ENCODE assay signal across 16 mouse cellular contexts in genomic region chr12:98524331-98525311, GRCm38 (mm10). TPM values are rescaled to one million over a fixed set of nuclear protein-coding genes. Genes with fewer than 3 reads are reported as not detected.
A peak's percentile ranks its signal among the peaks of the same experiment; 100 is the strongest.
DNase-seq lines count a peak whose midpoint lies in the region; ATAC-seq and TF ChIP-seq lines count a peak whose summit lies in the region.
"Had no signal": no experiment of that assay in that cellular context is flagged by ENCODE, and none has a peak within 500 bp of the region (broad histone marks: within the 10 kb centered on the region; RNA-seq: fewer than 3 reads in every experiment).

No protein-coding gene starts in this region.

- H3K27me3 ChIP-seq in forebrain, embryonic 14.5 days (replicated peaks; ENCODE audit: control insufficient read depth, insufficient read depth, low read length), result no peaks in the 10 kb centered on the region
- H3K27me3 ChIP-seq in midbrain, embryonic 11.5 days (ENCODE audit: control insufficient read depth, insufficient read depth, low read length), result no peaks in the 10 kb centered on the region
- no peaks in the 10 kb centered on the region for H3K27me3 ChIP-seq in intestine, postnatal 0 days (replicated peaks; ENCODE audit: control insufficient read depth, insufficient read depth, low read length)
- H3K27me3 ChIP-seq: Patski had no signal

- no peak overlapping the region for H3K9ac ChIP-seq in forebrain, embryonic 14.5 days (ENCODE audit: low read length)
- no peak overlapping the region for H3K9ac ChIP-seq in midbrain, embryonic 11.5 days (ENCODE audit: low read length)
- no peak overlapping the region for H3K9ac ChIP-seq in intestine, postnatal 0 days (ENCODE audit: low read depth, low read length)
- H3K9ac ChIP-seq: lung, embryonic 14.5 days had no signal

- H3K9me3 ChIP-seq in forebrain, embryonic 14.5 days (replicated peaks; ENCODE audit: control insufficient read depth, low read length), result no peaks in the 10 kb centered on the region
- no peaks in the 10 kb centered on the region for H3K9me3 ChIP-seq in midbrain, embryonic 11.5 days (ENCODE audit: control insufficient read depth, low read length)
- no peaks in the 10 kb centered on the region for H3K9me3 ChIP-seq in intestine, postnatal 0 days (ENCODE audit: control insufficient read depth)
- H3K9me3 ChIP-seq: limb, embryonic 10.5 days had no signal

- no peak overlapping the region for H3K4me3 ChIP-seq in forebrain, embryonic 14.5 days (ENCODE audit: low read depth, low read length)
- H3K4me3 ChIP-seq in midbrain, embryonic 11.5 days (ENCODE audit: low read depth, low read length), result no peak overlapping the region
- H3K4me3 ChIP-seq in intestine, postnatal 0 days (ENCODE audit: low read depth, low read length), result no peak overlapping the region
- H3K4me3 ChIP-seq: limb, embryonic 10.5 days had no signal

- H3K4me1 ChIP-seq in forebrain, embryonic 14.5 days (ENCODE audit: control insufficient read depth, insufficient read depth, low read length), result 0 out of 2 replicates have a peak, but pooled peaks cover 6% of the 10 kb centered on the region
- peaks cover 7% of the 10 kb centered on the region for H3K4me1 ChIP-seq in midbrain, embryonic 11.5 days (ENCODE audit: control insufficient read depth, insufficient read depth, low read length)
- H3K4me1 ChIP-seq in intestine, postnatal 0 days (replicated peaks; ENCODE audit: control insufficient read depth, insufficient read depth, low read length), result no peaks in the 10 kb centered on the region

- no peak for TF ChIP-seq CTCF in intestine, postnatal 0 days (IDR thresholded peaks at IDR 0.05; ENCODE audit: low read depth)

- peak overlapping the region; percentile 45 for H3K27ac ChIP-seq in forebrain, embryonic 14.5 days (ENCODE audit: low read depth, low read length)
- peak overlapping the region; percentile 6; the same call in 1 of the 2 replicates for H3K27ac ChIP-seq in midbrain, embryonic 11.5 days (ENCODE audit: low read depth, low read length)
- no peak overlapping the region for H3K27ac ChIP-seq in intestine, postnatal 0 days (ENCODE audit: low read depth, low read length)
- H3K27ac ChIP-seq: limb, embryonic 10.5 days had no signal

- ATAC-seq in forebrain, embryonic 14.5 days, result peak; percentile 68
- ATAC-seq in midbrain, embryonic 11.5 days (ENCODE audit: low FRiP score), result no peak
- no peak for ATAC-seq in intestine, postnatal 0 days
- ATAC-seq: Patski had no signal

- H3K36me3 ChIP-seq in forebrain, embryonic 14.5 days (ENCODE audit: control insufficient read depth, insufficient read depth, low read length), result peaks cover 25% of the 10 kb centered on the region
- peaks cover 14% of the 10 kb centered on the region for H3K36me3 ChIP-seq in midbrain, embryonic 11.5 days (ENCODE audit: control insufficient read depth, insufficient read depth, low read length)
- H3K36me3 ChIP-seq in intestine, postnatal 0 days (ENCODE audit: control insufficient read depth, insufficient read depth), result no peaks in the 10 kb centered on the region
- H3K36me3 ChIP-seq: limb, embryonic 10.5 days had no signal

- 37% methylated on average over 13 of the region's 13 CpGs for WGBS in forebrain, embryonic 14.5 days
- WGBS in midbrain, embryonic 11.5 days, result 70% methylated on average over 13 of the region's 13 CpGs
- 54% methylated on average over 13 of the region's 13 CpGs for WGBS in intestine, postnatal 0 days

- no peak overlapping the region for H3K4me2 ChIP-seq in forebrain, embryonic 14.5 days (ENCODE audit: low read length)
- H3K4me2 ChIP-seq in midbrain, embryonic 11.5 days, result no peak overlapping the region
- no peak overlapping the region for H3K4me2 ChIP-seq in intestine, postnatal 0 days (replicated peaks; ENCODE audit: low read depth)
- H3K4me2 ChIP-seq: lung, embryonic 14.5 days had no signal

- peak; percentile 10 for DNase-seq in adrenal gland, adult 2 months
- no peak for DNase-seq in adrenal gland, adult 8-10 months
- DNase-seq in A20 (ENCODE audit: low read depth, low spot score), result peak; percentile 23
- peak; percentile 78 for DNase-seq in forebrain, embryonic 14.5 days (ENCODE audit: low spot score)
- DNase-seq in midbrain, embryonic 11.5 days (ENCODE audit: low spot score, missing footprints), result no peak
- DNase-seq in spleen, adult 12 weeks (ENCODE audit: low spot score), result no peak
- no peak for DNase-seq in heart, adult 18-20 months
- DNase-seq: adrenal gland, postnatal 25 days; cerebellum, adult 11 months; embryo, embryonic 11 days; kidney, adult 2 months had no signal

RNA-seq across cellular contexts. Expression of gene Kcnk10, which starts 53.5 kb away (rescaled TPM):
- total RNA-seq in adrenal gland, adult 2 months (2021), result not detected
- polyA plus RNA-seq in adrenal gland, adult 2 months (2012; rRNA removed), result not detected in 2 replicates
- total RNA-seq in adrenal gland, adult 8-10 months (2022), result under 1 TPM in 1 of 4 experiments, not detected in 3; 0.10 TPM
- polyA plus RNA-seq in forebrain, embryonic 14.5 days (2014; fragmentation: Nextera tagmentation; extraction: Ambion mirVana), result 39.5 and 58.9 TPM in 2 replicates
- 40.9 and 45.2 TPM in 2 replicates for polyA plus RNA-seq in midbrain, embryonic 11.5 days (2014; fragmentation: Nextera tagmentation; extraction: Ambion mirVana)
- polyA plus RNA-seq in intestine, postnatal 0 days (2015; fragmentation: Nextera tagmentation; extraction: Ambion mirVana), result 0.74 and 1.3 TPM in 2 replicates
- under 1 TPM in 1 of 2 experiments, not detected in 1; 0.05 TPM for total RNA-seq in heart, adult 18-20 months (2021)
- total RNA-seq: adrenal gland, postnatal 25 days had no signal
- polyA plus RNA-seq: heart, postnatal 0 days had no signal

Comparison
In these comparisons a context has a peak if more than half of its experiments do, and no peak if none do; other contexts are left out.
1. DNase-seq: peak in adrenal gland, adult 2 months (single experiment), A20 (single experiment) and forebrain, embryonic 14.5 days (single experiment); none in adrenal gland, adult 8-10 months (single experiment), midbrain, embryonic 11.5 days (single experiment), spleen, adult 12 weeks (single experiment) and heart, adult 18-20 months (0 of 2).
2. RNA of gene Kcnk10, which starts 53.5 kb away (polyA plus RNA-seq): 40.9 to 45.2 TPM in midbrain, embryonic 11.5 days and 39.5 to 58.9 TPM in forebrain, embryonic 14.5 days; 0.74 to 1.3 TPM in intestine, postnatal 0 days and not detected in adrenal gland, adult 2 months; every median in the first group is over 10 times any median in the second.